Mouse (Mus musculus): ENCODE measurements around the gene Glrx3. TPM values are rescaled to one million over a fixed set of nuclear protein-coding genes. Genes with fewer than 3 reads are reported as not detected.

Gene Glrx3
- 132 and 136 TPM in 2 replicates for polyA plus RNA-seq (2012; rRNA removed)

- peak; percentile 96 for DNase-seq (ENCODE audit: low read depth)
- TF ChIP-seq CTCF (IDR thresholded peaks at IDR 0.05; ENCODE audit: borderline replicate concordance, extremely low read depth, insufficient read depth, insufficient read length), result no peak
- TF ChIP-seq POLR2A (IDR thresholded peaks at IDR 0.05; ENCODE audit: borderline replicate concordance, extremely low read depth, insufficient read depth, insufficient read length, poor library complexity, severe bottlenecking), result peak; percentile 70; the same call in 1 of the 2 replicates
Measured at GRCm38 (mm10) chr7:137437440-137438178, at the start of gene Glrx3. Gene Glrx3, plus strand, starts transcription at chr7:137437614.

- TF ChIP-seq POLR2A (IDR thresholded peaks at IDR 0.05; ENCODE audit: borderline replicate concordance, extremely low read depth, insufficient read depth, insufficient read length, poor library complexity, severe bottlenecking) (no peak), CTCF (IDR thresholded peaks at IDR 0.05; ENCODE audit: borderline replicate concordance, extremely low read depth, insufficient read depth, insufficient read length) (no peak)
- no peak for DNase-seq (ENCODE audit: low read depth)
Measured at GRCm38 (mm10) chr7:137387863-137388262, 49.6 kb upstream of the Glrx3 start.

- no peak for DNase-seq (ENCODE audit: low read depth)
- TF ChIP-seq POLR2A (IDR thresholded peaks at IDR 0.05; ENCODE audit: borderline replicate concordance, extremely low read depth, insufficient read depth, insufficient read length, poor library complexity, severe bottlenecking) (no peak), CTCF (IDR thresholded peaks at IDR 0.05; ENCODE audit: borderline replicate concordance, extremely low read depth, insufficient read depth, insufficient read length) (no peak)
Measured at GRCm38 (mm10) chr7:137395421-137395820, 42.0 kb upstream of the Glrx3 start.

GRCm38 (mm10) chr7:137397361-137397910 lies 40.0 kb upstream of the Glrx3 start:
- TF ChIP-seq CTCF (IDR thresholded peaks at IDR 0.05; ENCODE audit: borderline replicate concordance, extremely low read depth, insufficient read depth, insufficient read length), result no peak
- DNase-seq (ENCODE audit: low read depth), result no peak

- DNase-seq (ENCODE audit: low read depth), result no peak
- TF ChIP-seq POLR2A (IDR thresholded peaks at IDR 0.05; ENCODE audit: borderline replicate concordance, extremely low read depth, insufficient read depth, insufficient read length, poor library complexity, severe bottlenecking), result no peak
- no peak for TF ChIP-seq CTCF (IDR thresholded peaks at IDR 0.05; ENCODE audit: borderline replicate concordance, extremely low read depth, insufficient read depth, insufficient read length)
Measured at GRCm38 (mm10) chr7:137398973-137399372, 38.4 kb upstream of the Glrx3 start.

- no peak for TF ChIP-seq POLR2A (IDR thresholded peaks at IDR 0.05; ENCODE audit: borderline replicate concordance, extremely low read depth, insufficient read depth, insufficient read length, poor library complexity, severe bottlenecking)
- no peak for DNase-seq (ENCODE audit: low read depth)
Measured at GRCm38 (mm10) chr7:137404146-137404545, 33.3 kb upstream of the Glrx3 start.

GRCm38 (mm10) chr7:137407428-137408058 lies 29.9 kb upstream of the Glrx3 start:
- TF ChIP-seq CTCF (IDR thresholded peaks at IDR 0.05; ENCODE audit: borderline replicate concordance, extremely low read depth, insufficient read depth, insufficient read length), result no peak
- no peak for TF ChIP-seq POLR2A (IDR thresholded peaks at IDR 0.05; ENCODE audit: borderline replicate concordance, extremely low read depth, insufficient read depth, insufficient read length, poor library complexity, severe bottlenecking)
- no peak for DNase-seq (ENCODE audit: low read depth)

GRCm38 (mm10) chr7:137410337-137411197 lies 26.8 kb upstream of the Glrx3 start, which contains the start of gene 9430038I01Rik:
Gene 9430038I01Rik, minus strand, starts transcription at chr7:137410762.
- peak; percentile 99 for DNase-seq (ENCODE audit: low read depth)
- TF ChIP-seq POLR2A (IDR thresholded peaks at IDR 0.05; ENCODE audit: borderline replicate concordance, extremely low read depth, insufficient read depth, insufficient read length, poor library complexity, severe bottlenecking) (peak; percentile 42; the same call in 1 of the 2 replicates), CTCF (IDR thresholded peaks at IDR 0.05; ENCODE audit: borderline replicate concordance, extremely low read depth, insufficient read depth, insufficient read length) (no peak)

- TF ChIP-seq POLR2A (IDR thresholded peaks at IDR 0.05; ENCODE audit: borderline replicate concordance, extremely low read depth, insufficient read depth, insufficient read length, poor library complexity, severe bottlenecking) (no peak), CTCF (IDR thresholded peaks at IDR 0.05; ENCODE audit: borderline replicate concordance, extremely low read depth, insufficient read depth, insufficient read length) (no peak)
- peak; percentile 12 for DNase-seq (ENCODE audit: low read depth)
Measured at GRCm38 (mm10) chr7:137414710-137415109, 22.7 kb upstream of the Glrx3 start.

- no peak for DNase-seq (ENCODE audit: low read depth)
- TF ChIP-seq CTCF (IDR thresholded peaks at IDR 0.05; ENCODE audit: borderline replicate concordance, extremely low read depth, insufficient read depth, insufficient read length) (no peak), POLR2A (IDR thresholded peaks at IDR 0.05; ENCODE audit: borderline replicate concordance, extremely low read depth, insufficient read depth, insufficient read length, poor library complexity, severe bottlenecking) (no peak)
Measured at GRCm38 (mm10) chr7:137420550-137420949, 16.9 kb upstream of the Glrx3 start.

GRCm38 (mm10) chr7:137421236-137421635 lies 16.2 kb upstream of the Glrx3 start:
- TF ChIP-seq CTCF (IDR thresholded peaks at IDR 0.05; ENCODE audit: borderline replicate concordance, extremely low read depth, insufficient read depth, insufficient read length), result no peak
- TF ChIP-seq POLR2A (IDR thresholded peaks at IDR 0.05; ENCODE audit: borderline replicate concordance, extremely low read depth, insufficient read depth, insufficient read length, poor library complexity, severe bottlenecking), result no peak
- no peak for DNase-seq (ENCODE audit: low read depth)
